Mouse (Mus musculus) testis, adult 2 months (tissue): ENCODE results near the gene Cyp1b1.

Experiments
- CTCF ChIP-seq: fragments of 200-500 bp; IDR thresholded peaks from 2 replicates; pipeline ENCODE4 v1.5.1; 2012; ENCODE audit warnings: low read depth, mild to moderate bottlenecking, inconsistent platforms, low read length, moderate library complexity; ENCODE audit not compliant: control insufficient read depth, insufficient read depth, insufficient replicate concordance
- POLR2A ChIP-seq: fragments of 200-500 bp; IDR thresholded peaks from 2 replicates; pipeline ENCODE4 v1.6.1; 2012; ENCODE audit warnings: low read depth, mild to moderate bottlenecking, inconsistent platforms, low read length, moderate library complexity; ENCODE audit not compliant: control insufficient read depth

GRCm38 (mm10) chr17:79664106-79664417 lies 50.8 kb downstream of the Cyp1b1 start:
- TF ChIP-seq POLR2A (no peak), CTCF (no peak)
